Mouse (Mus musculus) lung, postnatal 0 days (tissue): ENCODE measurements around the gene Vps37b.

Experiments used
- CTCF ChIP-seq: IDR thresholded peaks from 2 replicates; pipeline ENCODE4 v1.5.1; 2016; ENCODE audit warnings: antibody characterized with exemption, mild to moderate bottlenecking
- EP300 ChIP-seq: IDR thresholded peaks from 2 replicates; pipeline ENCODE4 v1.6.1; 2016; ENCODE audit warnings: antibody characterized with exemption, mild to moderate bottlenecking, control low read depth

GRCm38 (mm10) chr5:124025587-124026441 is 6.3 kb downstream of the Vps37b start:
- no peak for TF ChIP-seq CTCF
- TF ChIP-seq EP300, result peak; percentile 28; the same call in 1 of the 2 replicates
